Mouse (Mus musculus): ENCODE measurements around the gene Mydgf.

Gene Mydgf

GRCm38 (mm10) chr17:56144546-56144945 is 39.2 kb downstream of the Mydgf start:
- DNase-seq (ENCODE audit: low spot score in 2 of 2), result no peak

- DNase-seq (ENCODE audit: low spot score in 2 of 2), result no peak
Measured at GRCm38 (mm10) chr17:56141702-56142605, 41.8 kb downstream of the Mydgf start.

- no peak for DNase-seq (ENCODE audit: low spot score in 2 of 2)
Measured at GRCm38 (mm10) chr17:56139858-56140595, 43.7 kb downstream of the Mydgf start, which contains the start of gene Sema6b. Gene Sema6b (minus strand): TSS chr17:56140343.

- no peak for DNase-seq (ENCODE audit: low spot score in 2 of 2)
Measured at GRCm38 (mm10) chr17:56139355-56139754, 44.4 kb downstream of the Mydgf start.

- DNase-seq (ENCODE audit: low spot score in 2 of 2), result no peak
Measured at GRCm38 (mm10) chr17:56137839-56138613, 45.7 kb downstream of the Mydgf start.

- no peak for DNase-seq (ENCODE audit: low spot score in 2 of 2)
Measured at GRCm38 (mm10) chr17:56136558-56136957, 47.2 kb downstream of the Mydgf start.

GRCm38 (mm10) chr17:56134463-56134971 is 49.2 kb downstream of the Mydgf start:
- no peak for DNase-seq (ENCODE audit: low spot score in 2 of 2)

- DNase-seq (ENCODE audit: low spot score in 2 of 2), result no peak
Measured at GRCm38 (mm10) chr17:56133457-56134363, 50.0 kb downstream of the Mydgf start.

- DNase-seq (ENCODE audit: low spot score in 2 of 2), result no peak
Measured at GRCm38 (mm10) chr17:56132661-56133060, 51.1 kb downstream of the Mydgf start.

- DNase-seq (ENCODE audit: low spot score in 2 of 2), result peak in 1 of 2 experiments; percentile 77
Measured at GRCm38 (mm10) chr17:56131814-56132213, 51.9 kb downstream of the Mydgf start.

GRCm38 (mm10) chr17:56131136-56131535 is 52.6 kb downstream of the Mydgf start:
- no peak for DNase-seq (ENCODE audit: low spot score in 2 of 2)

- DNase-seq (ENCODE audit: low spot score in 2 of 2), result no peak
Measured at GRCm38 (mm10) chr17:56128246-56128645, 55.5 kb downstream of the Mydgf start.

- DNase-seq (ENCODE audit: low spot score in 2 of 2), result no peak
Measured at GRCm38 (mm10) chr17:56126175-56126574, 57.5 kb downstream of the Mydgf start.
